Mouse (Mus musculus): ENCODE measurements around the gene Msx2. TPM values are rescaled to one million over a fixed set of nuclear protein-coding genes. Genes with fewer than 3 reads are reported as not detected.

Msx2 gene
- 0.44 and 0.76 TPM in 2 replicates for polyA plus RNA-seq (2014; fragmentation: Nextera tagmentation; extraction: Ambion mirVana)

- peak; percentile 95 for ATAC-seq (ENCODE audit: low read depth)
- peaks cover 59% of the 10 kb centered on the region for H3K27me3 ChIP-seq (ENCODE audit: control insufficient read depth, insufficient read depth, low read length)
- H3K9me3 ChIP-seq (ENCODE audit: control insufficient read depth, low read length): no peaks in the 10 kb centered on the region
- H3K4me2 ChIP-seq (ENCODE audit: low read depth, low read length): peak within 1 kb of the TSS; percentile 60
- 0% methylated on average over 38 of the region's 38 CpGs for WGBS
- no peaks in the 10 kb centered on the region for H3K36me3 ChIP-seq (ENCODE audit: control insufficient read depth, insufficient read depth, low read length)
- peak within 1 kb of the TSS; percentile 35 for H3K4me3 ChIP-seq (ENCODE audit: low read depth, low read length)
- peaks cover 13% of the 10 kb centered on the region for H3K4me1 ChIP-seq (ENCODE audit: control insufficient read depth, insufficient read depth, low read length)
- H3K27ac ChIP-seq (ENCODE audit: low read depth, low read length): no peak within 1 kb of the TSS
- peak within 1 kb of the TSS; percentile 22; the same call in 1 of the 2 replicates for H3K9ac ChIP-seq (replicated peaks; ENCODE audit: low read depth, low read length)
Measured at GRCm38 (mm10) chr13:53472614-53473124, at the start of gene Msx2. TSS of gene Msx2 (minus strand) at chr13:53473074.

GRCm38 (mm10) chr13:53521468-53521867 lies 48.6 kb upstream of the Msx2 start:
- Histone ChIP-seq H3K4me1 (ENCODE audit: control insufficient read depth, insufficient read depth, low read length) (no peaks in the 10 kb centered on the region), H3K9me3 (ENCODE audit: control insufficient read depth, low read length) (no peaks in the 10 kb centered on the region), H3K4me3 (ENCODE audit: low read depth, low read length) (no peak overlapping the region), H3K9ac (replicated peaks; ENCODE audit: low read depth, low read length) (no peak overlapping the region), H3K27me3 (ENCODE audit: control insufficient read depth, insufficient read depth, low read length) (no peaks in the 10 kb centered on the region), H3K36me3 (ENCODE audit: control insufficient read depth, insufficient read depth, low read length) (no peaks in the 10 kb centered on the region), H3K27ac (ENCODE audit: low read depth, low read length) (no peak overlapping the region), H3K4me2 (ENCODE audit: low read depth, low read length) (no peak overlapping the region)
- 47% methylated on average over 3 of the region's 3 CpGs for WGBS
- no peak for ATAC-seq (ENCODE audit: low read depth)

GRCm38 (mm10) chr13:53520343-53520937 lies 47.6 kb upstream of the Msx2 start:
- H3K9ac ChIP-seq (replicated peaks; ENCODE audit: low read depth, low read length): no peak overlapping the region
- H3K27me3 ChIP-seq (ENCODE audit: control insufficient read depth, insufficient read depth, low read length): no peaks in the 10 kb centered on the region

GRCm38 (mm10) chr13:53519727-53520126 lies 46.9 kb upstream of the Msx2 start:
- Histone ChIP-seq H3K36me3 (ENCODE audit: control insufficient read depth, insufficient read depth, low read length) (no peaks in the 10 kb centered on the region), H3K4me1 (ENCODE audit: control insufficient read depth, insufficient read depth, low read length) (no peaks in the 10 kb centered on the region), H3K4me3 (ENCODE audit: low read depth, low read length) (no peak overlapping the region), H3K4me2 (ENCODE audit: low read depth, low read length) (no peak overlapping the region), H3K27me3 (ENCODE audit: control insufficient read depth, insufficient read depth, low read length) (no peaks in the 10 kb centered on the region), H3K9me3 (ENCODE audit: control insufficient read depth, low read length) (no peaks in the 10 kb centered on the region), H3K27ac (ENCODE audit: low read depth, low read length) (no peak overlapping the region), H3K9ac (replicated peaks; ENCODE audit: low read depth, low read length) (no peak overlapping the region)
- no peak for ATAC-seq (ENCODE audit: low read depth)
- 65% methylated on average over 8 of the region's 8 CpGs for WGBS

More at GRCm38 (mm10) chr13:53520343-53520937, 47.6 kb upstream of the Msx2 start:
- H3K36me3 ChIP-seq (ENCODE audit: control insufficient read depth, insufficient read depth, low read length): no peaks in the 10 kb centered on the region
- no peak overlapping the region for H3K4me3 ChIP-seq (ENCODE audit: low read depth, low read length)
- no peaks in the 10 kb centered on the region for H3K4me1 ChIP-seq (ENCODE audit: control insufficient read depth, insufficient read depth, low read length)
- H3K27ac ChIP-seq (ENCODE audit: low read depth, low read length): no peak overlapping the region
- no peaks in the 10 kb centered on the region for H3K9me3 ChIP-seq (ENCODE audit: control insufficient read depth, low read length)
- no peak overlapping the region for H3K4me2 ChIP-seq (ENCODE audit: low read depth, low read length)
- WGBS: 44% methylated on average over 12 of the region's 12 CpGs
- ATAC-seq (ENCODE audit: low read depth): no peak

- 73% methylated on average over 4 of the region's 4 CpGs for WGBS
- Histone ChIP-seq H3K9ac (replicated peaks; ENCODE audit: low read depth, low read length) (no peak overlapping the region), H3K4me3 (ENCODE audit: low read depth, low read length) (no peak overlapping the region), H3K27ac (ENCODE audit: low read depth, low read length) (no peak overlapping the region), H3K4me1 (ENCODE audit: control insufficient read depth, insufficient read depth, low read length) (no peaks in the 10 kb centered on the region), H3K4me2 (ENCODE audit: low read depth, low read length) (no peak overlapping the region), H3K9me3 (ENCODE audit: control insufficient read depth, low read length) (no peaks in the 10 kb centered on the region), H3K27me3 (ENCODE audit: control insufficient read depth, insufficient read depth, low read length) (no peaks in the 10 kb centered on the region), H3K36me3 (ENCODE audit: control insufficient read depth, insufficient read depth, low read length) (no peaks in the 10 kb centered on the region)
- no peak for ATAC-seq (ENCODE audit: low read depth)
Measured at GRCm38 (mm10) chr13:53518306-53518705, 45.4 kb upstream of the Msx2 start.

- no peak for ATAC-seq (ENCODE audit: low read depth)
Measured at GRCm38 (mm10) chr13:53514574-53514973, 41.7 kb upstream of the Msx2 start.

GRCm38 (mm10) chr13:53511366-53511765 lies 38.5 kb upstream of the Msx2 start:
- no peak overlapping the region for H3K27ac ChIP-seq (ENCODE audit: low read depth, low read length)
- 60% methylated on average over 2 of the region's 2 CpGs for WGBS
- no peak overlapping the region for H3K4me3 ChIP-seq (ENCODE audit: low read depth, low read length)
- H3K4me1 ChIP-seq (ENCODE audit: control insufficient read depth, insufficient read depth, low read length): no peaks in the 10 kb centered on the region
- no peaks in the 10 kb centered on the region for H3K9me3 ChIP-seq (ENCODE audit: control insufficient read depth, low read length)
- H3K36me3 ChIP-seq (ENCODE audit: control insufficient read depth, insufficient read depth, low read length): no peaks in the 10 kb centered on the region
- H3K9ac ChIP-seq (replicated peaks; ENCODE audit: low read depth, low read length): no peak overlapping the region
- H3K27me3 ChIP-seq (ENCODE audit: control insufficient read depth, insufficient read depth, low read length): no peaks in the 10 kb centered on the region
- no peak overlapping the region for H3K4me2 ChIP-seq (ENCODE audit: low read depth, low read length)
- ATAC-seq (ENCODE audit: low read depth): no peak

More at GRCm38 (mm10) chr13:53514574-53514973, 41.7 kb upstream of the Msx2 start:
- Histone ChIP-seq H3K4me3 (ENCODE audit: low read depth, low read length) (no peak overlapping the region), H3K27ac (ENCODE audit: low read depth, low read length) (no peak overlapping the region), H3K9ac (replicated peaks; ENCODE audit: low read depth, low read length) (no peak overlapping the region), H3K36me3 (ENCODE audit: control insufficient read depth, insufficient read depth, low read length) (no peaks in the 10 kb centered on the region), H3K4me1 (ENCODE audit: control insufficient read depth, insufficient read depth, low read length) (no peaks in the 10 kb centered on the region), H3K27me3 (ENCODE audit: control insufficient read depth, insufficient read depth, low read length) (no peaks in the 10 kb centered on the region), H3K9me3 (ENCODE audit: control insufficient read depth, low read length) (no peaks in the 10 kb centered on the region), H3K4me2 (ENCODE audit: low read depth, low read length) (no peak overlapping the region)

- H3K4me3 ChIP-seq (ENCODE audit: low read depth, low read length): no peak overlapping the region
- H3K27ac ChIP-seq (ENCODE audit: low read depth, low read length): no peak overlapping the region
- no peaks in the 10 kb centered on the region for H3K36me3 ChIP-seq (ENCODE audit: control insufficient read depth, insufficient read depth, low read length)
- no peaks in the 10 kb centered on the region for H3K9me3 ChIP-seq (ENCODE audit: control insufficient read depth, low read length)
- H3K4me1 ChIP-seq (ENCODE audit: control insufficient read depth, insufficient read depth, low read length): no peaks in the 10 kb centered on the region
- WGBS: 24% methylated on average over 6 of the region's 6 CpGs
- no peak for ATAC-seq (ENCODE audit: low read depth)
- no peaks in the 10 kb centered on the region for H3K27me3 ChIP-seq (ENCODE audit: control insufficient read depth, insufficient read depth, low read length)
- no peak overlapping the region for H3K9ac ChIP-seq (replicated peaks; ENCODE audit: low read depth, low read length)
- no peak overlapping the region for H3K4me2 ChIP-seq (ENCODE audit: low read depth, low read length)
Measured at GRCm38 (mm10) chr13:53502406-53502805, 29.5 kb upstream of the Msx2 start.

GRCm38 (mm10) chr13:53501561-53502253 lies 28.8 kb upstream of the Msx2 start:
- Histone ChIP-seq H3K4me2 (ENCODE audit: low read depth, low read length) (no peak overlapping the region), H3K9ac (replicated peaks; ENCODE audit: low read depth, low read length) (no peak overlapping the region), H3K36me3 (ENCODE audit: control insufficient read depth, insufficient read depth, low read length) (no peaks in the 10 kb centered on the region), H3K4me1 (ENCODE audit: control insufficient read depth, insufficient read depth, low read length) (no peaks in the 10 kb centered on the region), H3K27ac (ENCODE audit: low read depth, low read length) (no peak overlapping the region), H3K27me3 (ENCODE audit: control insufficient read depth, insufficient read depth, low read length) (no peaks in the 10 kb centered on the region), H3K9me3 (ENCODE audit: control insufficient read depth, low read length) (no peaks in the 10 kb centered on the region), H3K4me3 (ENCODE audit: low read depth, low read length) (no peak overlapping the region)
- ATAC-seq (ENCODE audit: low read depth): no peak
- 9% methylated on average over 10 of the region's 10 CpGs for WGBS
